Mouse (Mus musculus) retina, postnatal 1 day (tissue): Measurements from ENCODE around the gene Smagp.

Experiments
- DNase-seq: peaks from one replicate; pipeline ENCODE4 v3.0.0-alpha.2; 2012

The Smagp gene

GRCm38 (mm10) chr15:100580108-100580507, 56.6 kb downstream of the Smagp start:
- DNase-seq = no peak

DNA sequence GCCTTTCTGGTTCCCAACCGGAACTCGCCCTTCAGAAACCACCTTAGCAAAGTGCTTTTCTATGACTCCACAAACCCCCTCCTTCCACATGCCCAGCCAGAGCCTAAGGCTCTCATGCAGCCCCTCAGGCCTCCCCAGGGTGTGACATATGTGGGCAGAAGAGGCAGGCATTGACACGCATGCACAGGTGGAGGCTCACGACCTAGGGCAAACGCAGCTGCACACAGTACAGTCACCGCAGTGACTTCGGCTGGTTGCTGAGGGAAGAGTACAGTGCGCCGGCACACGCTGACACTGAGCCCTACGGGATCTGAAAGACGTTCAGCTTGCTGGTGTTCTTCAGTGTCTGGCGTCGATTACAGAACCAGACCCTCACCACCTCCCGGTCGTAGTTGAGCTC, 58.8 kb downstream of the Smagp start:
- no peak for DNase-seq

- no peak for DNase-seq
Measured at GRCm38 (mm10) chr15:100576810-100577209, 59.9 kb downstream of the Smagp start.

DNA sequence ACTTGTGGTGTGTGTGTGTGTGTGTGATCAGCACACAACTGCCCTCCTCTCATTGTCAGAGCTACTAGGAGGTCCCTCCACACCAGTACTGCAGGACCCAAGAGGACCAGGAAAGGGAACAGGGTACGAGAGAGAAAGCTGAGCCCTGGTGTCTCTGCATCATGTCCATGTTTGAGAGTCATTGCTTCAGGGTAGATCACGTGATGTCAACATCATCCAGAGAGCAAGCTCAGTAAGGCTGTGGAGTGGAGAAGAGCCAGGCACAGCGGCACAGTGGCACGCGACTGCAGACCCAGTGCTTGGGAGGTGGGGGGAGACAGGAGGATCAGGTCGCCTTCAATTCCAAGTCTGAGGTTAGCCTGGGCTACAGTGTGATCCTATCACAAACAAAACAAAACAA, 60.3 kb downstream of the Smagp start:
- no peak for DNase-seq

DNA sequence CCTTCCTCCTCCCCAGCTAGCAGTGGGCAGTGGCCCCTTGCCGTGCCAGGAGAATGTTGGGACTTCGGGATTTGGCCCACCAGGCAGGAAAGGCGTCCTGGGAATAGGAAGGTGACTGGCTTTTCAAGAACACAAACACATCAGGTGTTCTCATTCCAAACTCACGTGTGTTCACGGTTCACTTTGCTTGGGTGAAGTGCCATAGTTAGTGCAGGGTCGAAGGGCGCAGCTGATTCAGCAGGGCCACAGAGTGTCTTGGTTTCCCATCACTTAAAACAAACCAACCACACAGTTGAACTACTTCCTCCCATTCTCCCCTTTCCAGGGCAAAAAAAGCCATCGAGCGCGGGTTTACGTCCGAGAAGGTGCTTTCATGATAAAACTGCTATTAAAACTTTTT, 61.4 kb downstream of the Smagp start:
- DNase-seq = no peak

DNA sequence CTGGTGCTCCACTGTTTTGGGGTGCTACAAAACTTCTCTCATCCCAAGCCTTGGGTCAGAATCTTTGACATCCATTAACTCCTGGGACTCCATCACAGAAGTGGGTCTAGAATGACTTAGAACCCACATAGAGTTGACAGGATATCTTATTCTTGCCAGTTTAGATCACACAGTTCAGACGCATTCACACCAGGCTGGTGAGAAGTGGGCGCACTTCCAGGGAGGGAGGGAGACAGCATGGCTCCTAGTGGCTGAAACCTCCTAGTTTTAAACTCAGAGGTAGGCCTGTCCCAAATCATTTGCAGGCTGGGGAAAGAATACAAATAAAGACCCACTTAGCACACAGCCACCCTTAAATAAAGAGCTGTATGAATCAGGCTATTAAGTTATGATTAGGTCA, 62.4 kb downstream of the Smagp start:
- DNase-seq = no peak

- no peak for DNase-seq
Measured at GRCm38 (mm10) chr15:100573946-100574345, 62.8 kb downstream of the Smagp start.
